Mouse (Mus musculus): Measurements from ENCODE around the gene Gm11172. TPM values are rescaled to one million over a fixed set of nuclear protein-coding genes. Genes with fewer than 3 reads are reported as not detected.

Gene Gm11172
- total RNA-seq, 2 experiments from 2014 or later: not detected

GRCm38 (mm10) chr16:10861408-10861807 lies 48.7 kb downstream of the Gm11172 start:
- peak; percentile 53 to 55 for DNase-seq
- intact Hi-C loops (cut with DNase I): no loop called here

Other genes starting within 250 kb of the Gm11172 start
- under 1 TPM; 0.33 to 0.49 TPM for gene Socs1, start 27.4 kb upstream of the Gm11172 start, total RNA-seq (2021)
- not detected for gene Tnp2, start 24.3 kb upstream of the Gm11172 start, total RNA-seq (2021)
- gene Prm3, start 22.0 kb upstream of the Gm11172 start, total RNA-seq (2021): not detected
- gene Prm2, start 16.8 kb upstream of the Gm11172 start, total RNA-seq (2021): not detected
- not detected for gene Prm1, start 7.1 kb upstream of the Gm11172 start, total RNA-seq (2021)
- gene Rmi2, start 22.1 kb downstream of the Gm11172 start, total RNA-seq (2021): under 1 TPM; 0.41 to 0.61 TPM
- 10 to 100 TPM; 28.1 to 33.8 TPM for gene Snn, start 248.0 kb downstream of the Gm11172 start, total RNA-seq (2021)